Mouse (Mus musculus): Measurements from ENCODE around the gene Ehd3.

Ehd3 gene

DNA sequence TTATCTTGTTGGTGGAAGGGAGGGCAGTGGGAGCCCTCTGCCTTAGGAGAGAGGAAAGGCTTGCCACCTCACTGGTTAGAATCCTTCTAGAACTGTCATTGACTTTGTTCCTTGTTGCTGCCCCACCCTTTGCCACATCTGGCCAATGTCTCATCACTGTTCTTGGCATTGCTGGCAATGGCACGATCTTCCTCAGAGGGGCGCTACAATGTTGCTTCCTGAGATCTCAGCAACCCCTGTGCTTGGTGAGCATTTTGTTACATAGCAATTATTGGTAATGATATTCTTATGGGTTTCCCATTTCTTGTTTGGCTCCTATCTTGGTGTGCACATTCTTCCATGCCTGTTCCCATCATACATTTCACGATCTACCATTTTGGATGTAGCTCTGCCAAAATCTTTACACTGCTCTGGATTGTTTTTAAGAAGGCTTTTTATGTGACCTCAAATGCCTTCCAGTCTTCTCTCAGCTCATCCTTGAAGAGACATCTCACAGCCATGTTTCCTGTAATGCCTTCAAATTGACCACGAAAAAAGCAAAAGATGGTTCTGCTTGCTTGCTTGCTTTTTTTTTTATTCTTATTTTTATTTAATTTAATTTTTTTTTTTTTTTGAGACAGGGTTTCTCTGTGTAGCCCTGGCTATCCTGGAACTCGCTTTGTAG lies at the start of gene Ehd3:
Ehd3 (plus strand) TSS at position 614 of the 664 bp plus-strand sequence.
- ChIA-PET CTCF (interaction anchor here in 1 of 4 experiments (0.6 kb wide), 1 partner anchor 1686 kb away, joined by 3 read pairs; no protein-coding TSS in a partner anchor), POLR2A (no interaction called here)

DNA sequence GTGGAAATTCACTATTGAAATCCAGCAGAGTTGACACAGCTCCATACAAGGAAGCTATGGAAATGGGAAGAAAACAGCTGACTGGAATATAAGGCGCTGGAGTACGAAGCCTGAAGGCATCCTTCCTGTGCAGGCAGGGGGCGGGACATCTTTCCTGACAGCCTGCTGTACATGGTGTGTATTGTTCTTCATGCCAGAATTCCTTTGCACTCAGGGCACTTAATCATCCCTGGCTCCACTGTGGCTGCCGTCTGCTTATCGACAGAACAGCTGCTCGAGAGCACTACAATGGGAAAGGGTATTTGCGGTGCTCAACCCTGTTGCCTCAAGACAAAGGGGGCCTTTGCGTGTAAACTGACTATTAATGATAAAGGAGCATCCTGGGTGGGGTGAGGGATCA lies 33.0 kb upstream of the Ehd3 start:
- CTCF ChIA-PET: no interaction called here
- POLR2A ChIA-PET: no interaction called here

DNA sequence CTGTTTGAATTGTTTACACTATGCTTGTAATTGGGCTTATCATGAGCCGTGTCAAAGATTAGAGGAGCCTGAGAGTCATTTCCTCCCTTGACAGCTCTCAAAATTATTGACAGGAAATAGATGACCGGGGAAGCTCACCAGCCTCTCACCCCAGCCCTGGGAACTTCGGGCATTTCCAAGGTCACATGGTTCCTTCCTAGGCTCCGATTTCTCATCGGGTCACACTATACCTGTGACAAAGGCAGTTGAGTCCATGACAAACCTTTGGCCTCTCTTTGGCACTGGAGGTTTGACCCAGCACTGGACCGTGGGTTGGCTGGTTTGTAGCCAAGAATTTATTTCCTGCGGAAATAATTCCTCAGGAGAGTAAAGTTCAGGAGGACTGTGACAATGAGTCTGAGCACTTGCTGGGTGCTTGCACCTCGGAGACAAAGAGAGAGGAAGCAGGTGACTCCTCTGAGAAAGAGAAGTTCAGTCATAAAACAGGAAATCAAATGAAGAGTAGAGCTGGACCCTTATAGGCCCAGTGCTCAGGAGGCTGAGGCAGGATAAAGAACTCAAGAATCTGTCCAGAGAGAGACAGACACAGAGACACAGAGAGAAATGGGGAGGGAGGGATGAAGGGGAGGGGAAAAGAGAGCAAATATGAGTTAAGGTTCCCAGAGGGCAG lies 17.2 kb upstream of the Ehd3 start:
- POLR2A ChIA-PET: no interaction called here
- CTCF ChIA-PET: no interaction called here

DNA sequence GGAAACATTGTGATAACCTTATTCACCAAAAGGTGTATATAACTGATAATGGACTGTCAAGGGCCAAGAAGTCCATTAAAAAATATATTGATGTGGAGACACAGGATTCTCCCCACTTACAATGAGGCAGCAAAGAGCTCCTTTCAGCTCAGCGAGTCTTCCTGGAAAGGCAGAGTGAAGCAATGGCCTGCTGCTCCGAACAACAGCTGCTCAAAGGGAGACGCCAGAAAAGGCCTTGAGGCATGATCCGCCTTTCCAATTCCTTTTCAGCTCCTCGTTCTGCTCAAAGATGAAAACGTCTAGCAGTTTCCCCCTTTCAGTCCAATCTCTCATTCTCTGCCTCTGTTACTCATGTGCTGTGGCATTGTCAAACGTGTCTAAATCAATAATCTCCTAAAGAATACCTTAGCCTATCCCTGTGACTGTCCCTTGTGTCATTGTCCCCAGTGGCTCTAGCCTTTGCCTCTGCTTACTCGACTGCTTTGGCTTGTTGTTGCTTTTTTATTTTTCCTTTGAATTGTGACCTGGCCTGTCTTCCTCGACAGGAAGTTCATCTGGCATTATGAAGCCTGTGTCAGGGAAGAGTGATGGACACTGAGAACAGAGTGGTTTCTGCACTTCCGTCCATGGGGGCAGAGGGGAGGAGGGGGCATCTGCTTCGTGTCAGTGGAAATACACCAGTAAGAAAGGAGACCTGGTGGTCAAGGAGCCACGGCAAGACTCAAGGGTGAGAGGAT lies 13.5 kb upstream of the Ehd3 start:
- CTCF ChIA-PET: no interaction called here

DNA sequence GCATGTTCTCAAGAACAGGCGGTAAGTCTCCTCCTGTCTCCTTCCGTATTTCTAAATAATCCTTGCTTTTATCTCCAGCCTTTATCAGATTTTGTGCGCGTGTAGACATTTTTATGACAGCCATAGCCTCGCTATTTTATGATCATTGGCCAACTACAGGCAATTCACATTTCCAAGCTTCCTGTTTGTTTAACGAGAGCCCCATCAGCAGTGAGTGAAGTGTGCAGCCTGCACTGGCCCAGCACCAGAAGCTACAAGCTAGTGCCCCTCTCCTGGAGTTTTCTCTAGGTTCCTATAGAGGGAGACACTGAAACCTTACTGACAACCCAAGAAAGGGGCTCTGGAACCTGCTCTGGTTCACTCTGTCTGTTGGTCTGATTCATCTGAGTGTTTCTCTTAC lies 7.1 kb upstream of the Ehd3 start:
- ChIA-PET CTCF (interaction anchor here in 1 of 4 experiments (0.7 kb wide), 1 partner anchor 157 kb away, joined by 3 read pairs; no protein-coding TSS in a partner anchor), POLR2A (no interaction called here)

More for the DNA sequence above, 13.5 kb upstream of the Ehd3 start:
- POLR2A ChIA-PET: interaction anchor here in 1 of 4 experiments (0.6 kb wide), 1 partner anchor 511 kb away, joined by 3 read pairs; no protein-coding TSS in a partner anchor

DNA sequence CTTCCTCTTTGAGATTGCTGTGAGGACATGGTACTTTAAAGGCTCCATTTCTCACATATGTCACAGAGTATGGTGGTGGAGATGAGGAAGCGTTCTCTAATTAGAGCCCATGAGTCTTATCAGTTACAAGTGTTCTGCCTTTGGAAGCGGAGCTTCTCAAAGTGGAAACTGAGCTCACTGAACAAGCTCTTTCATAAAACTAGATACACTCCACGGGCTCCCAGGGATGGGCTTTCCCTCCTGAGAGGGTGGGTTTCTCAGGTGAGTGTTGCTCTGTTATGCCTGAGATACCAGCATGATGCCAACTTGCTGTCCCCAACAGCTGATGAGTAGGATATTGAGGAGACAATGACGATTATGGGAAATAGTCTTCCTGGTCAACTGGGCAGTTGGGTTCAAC lies 6.2 kb upstream of the Ehd3 start:
- CTCF ChIA-PET: interaction anchor here in 1 of 4 experiments (0.5 kb wide), 1 partner anchor 458 kb away, joined by 3 read pairs; no protein-coding TSS in a partner anchor
- POLR2A ChIA-PET: no interaction called here

DNA sequence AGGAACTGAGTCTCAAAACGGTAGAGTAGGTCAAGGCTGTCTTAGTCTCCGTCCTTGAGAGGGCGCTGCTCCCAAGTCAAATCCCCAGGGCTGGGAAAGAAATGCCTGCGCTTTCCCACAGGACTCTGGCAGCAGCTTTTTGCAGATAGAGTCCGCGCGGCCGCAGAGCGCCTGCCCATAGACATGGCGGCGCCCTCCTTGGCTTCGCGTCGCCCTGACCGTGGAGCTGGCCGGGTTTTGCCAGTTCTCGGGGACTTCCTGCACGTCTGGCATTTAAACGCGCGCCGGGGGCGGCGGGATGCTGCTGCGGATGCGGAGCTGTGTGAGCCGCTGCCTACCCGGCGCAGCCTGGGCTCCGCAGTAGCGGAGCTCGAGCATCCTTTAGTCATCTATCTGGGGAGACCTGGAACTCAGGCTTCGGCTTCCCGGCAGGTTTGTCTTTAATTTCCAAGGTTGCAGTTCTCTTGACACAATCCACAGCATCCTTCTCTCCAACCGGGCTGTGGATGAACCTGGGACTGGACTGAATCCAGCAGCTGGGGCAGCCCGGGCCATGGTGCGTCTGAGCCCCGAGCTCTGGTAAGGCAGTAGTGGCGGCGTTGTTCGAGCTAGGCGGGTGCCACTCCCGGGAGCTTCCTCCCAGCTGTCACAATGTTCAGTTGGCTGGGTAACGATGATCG lies 798 bp downstream of the Ehd3 start:
- ChIA-PET POLR2A (interaction anchor here in 1 of 4 experiments (0.6 kb wide), 1 partner anchor 502 kb away, joined by 3 read pairs; no protein-coding TSS in a partner anchor), CTCF (interaction anchor here in 3 of 4 experiments (0.6 to 1.3 kb wide), 7 partner anchors 9 to 687 kb away, joined by 3 to 4 read pairs (median 3); no protein-coding TSS in a partner anchor)

DNA sequence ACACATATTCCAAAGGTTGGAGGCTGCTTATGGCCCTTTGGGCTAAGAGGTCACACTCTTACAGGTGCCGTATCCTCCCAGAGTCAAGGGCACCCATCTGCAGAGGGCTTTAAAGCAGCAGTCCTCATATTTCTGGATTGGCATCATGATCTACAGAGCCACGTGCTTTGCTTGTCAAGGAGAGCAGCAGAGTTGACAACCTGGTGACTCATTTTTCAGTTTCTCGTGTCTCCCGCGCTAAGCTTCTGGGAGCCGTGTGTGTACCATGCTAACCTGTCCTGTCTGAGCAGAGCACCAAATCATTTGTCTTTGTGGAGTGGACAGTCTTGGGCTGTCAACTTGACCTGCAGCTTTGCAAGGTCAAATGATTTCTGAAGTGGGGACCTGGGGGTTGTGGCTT lies 2.4 kb downstream of the Ehd3 start:
- POLR2A ChIA-PET: interaction anchor here in 1 of 4 experiments (0.6 kb wide), 1 partner anchor 1345 kb away, joined by 3 read pairs; no protein-coding TSS in a partner anchor
- CTCF ChIA-PET: no interaction called here

DNA sequence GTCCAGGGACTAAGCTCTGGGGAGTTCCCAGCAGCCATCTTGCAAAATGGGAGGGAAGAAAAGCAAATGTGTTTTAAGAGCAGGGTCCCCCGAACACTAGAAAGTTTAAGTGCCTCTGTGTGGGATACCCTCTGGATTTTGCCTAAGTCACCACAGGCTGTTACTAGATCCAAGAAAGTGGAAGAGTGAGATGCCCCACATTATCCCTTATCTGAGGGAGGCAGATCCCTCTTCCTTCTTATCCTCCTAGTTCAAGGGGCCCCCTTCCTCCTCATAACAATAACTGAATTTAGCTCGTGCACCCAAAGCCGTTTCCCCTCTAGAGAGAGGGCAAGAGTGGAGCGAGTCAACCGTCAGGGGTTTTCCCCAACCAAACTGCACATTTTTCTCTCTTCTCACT lies 3.3 kb downstream of the Ehd3 start:
- ChIA-PET CTCF (no interaction called here), POLR2A (interaction anchor here in 1 of 4 experiments (0.6 kb wide), 1 partner anchor 1346 kb away, joined by 3 read pairs; no protein-coding TSS in a partner anchor)

DNA sequence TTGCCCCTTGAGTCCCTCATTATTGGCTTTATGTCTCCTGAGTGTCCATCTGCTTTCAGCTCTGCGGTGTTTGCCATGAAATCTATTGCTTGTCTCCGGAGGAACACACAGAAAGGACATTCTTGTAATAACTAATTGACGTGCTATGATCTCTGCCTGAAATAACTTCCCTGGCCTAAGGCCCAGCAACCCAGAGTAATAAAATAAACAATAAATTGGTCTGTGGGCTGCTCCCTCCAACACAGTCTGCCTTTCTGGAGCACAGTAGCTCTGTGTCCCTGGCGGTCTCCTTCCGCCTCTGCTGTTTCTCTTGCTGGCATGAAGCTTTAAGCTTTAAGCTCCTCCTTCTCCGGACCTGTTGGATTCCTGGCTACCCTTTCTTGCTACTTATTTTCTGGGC lies 4.5 kb downstream of the Ehd3 start:
- POLR2A ChIA-PET: no interaction called here
- CTCF ChIA-PET: no interaction called here

DNA sequence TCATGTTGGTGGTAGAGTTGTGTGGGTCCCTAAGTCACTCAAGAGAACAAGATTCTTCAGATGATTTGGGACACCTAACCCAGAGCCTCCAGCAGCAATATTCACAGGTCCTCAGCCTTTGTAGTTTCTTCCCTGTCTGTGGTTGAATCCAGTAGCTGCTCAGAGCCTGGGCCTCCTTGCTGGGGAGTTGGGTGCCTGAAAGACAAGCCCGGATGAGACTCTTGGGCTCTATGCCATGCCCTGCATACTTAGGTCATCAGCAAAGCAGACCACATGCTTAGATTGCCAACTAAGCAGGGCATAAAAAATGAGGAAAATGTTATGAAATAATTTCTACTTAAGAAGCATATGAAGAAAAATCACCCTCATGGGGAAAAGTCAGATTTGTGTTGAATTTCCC lies 6.9 kb downstream of the Ehd3 start:
- ChIA-PET POLR2A (no interaction called here), CTCF (no interaction called here)

DNA sequence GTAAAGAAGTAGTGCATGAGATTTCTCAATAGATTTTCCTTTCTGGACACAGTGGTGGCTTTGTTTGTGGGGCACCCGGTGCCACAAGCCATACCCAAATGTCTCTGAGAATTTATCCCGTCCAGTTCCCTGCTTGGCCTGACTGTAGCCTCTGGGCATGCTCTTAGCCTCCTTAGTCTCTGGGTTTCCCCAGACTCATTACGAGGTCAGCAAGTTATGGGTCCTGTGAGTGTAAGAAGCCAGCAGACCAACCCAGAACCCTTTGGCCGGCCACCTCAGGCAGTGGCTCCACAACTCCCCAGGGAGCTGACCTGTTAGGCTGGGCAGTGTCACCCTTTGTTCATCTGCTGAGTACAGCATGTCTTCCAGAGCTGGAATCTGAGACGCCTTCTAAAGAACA lies 7.6 kb downstream of the Ehd3 start:
- ChIA-PET POLR2A (no interaction called here), CTCF (no interaction called here)

DNA sequence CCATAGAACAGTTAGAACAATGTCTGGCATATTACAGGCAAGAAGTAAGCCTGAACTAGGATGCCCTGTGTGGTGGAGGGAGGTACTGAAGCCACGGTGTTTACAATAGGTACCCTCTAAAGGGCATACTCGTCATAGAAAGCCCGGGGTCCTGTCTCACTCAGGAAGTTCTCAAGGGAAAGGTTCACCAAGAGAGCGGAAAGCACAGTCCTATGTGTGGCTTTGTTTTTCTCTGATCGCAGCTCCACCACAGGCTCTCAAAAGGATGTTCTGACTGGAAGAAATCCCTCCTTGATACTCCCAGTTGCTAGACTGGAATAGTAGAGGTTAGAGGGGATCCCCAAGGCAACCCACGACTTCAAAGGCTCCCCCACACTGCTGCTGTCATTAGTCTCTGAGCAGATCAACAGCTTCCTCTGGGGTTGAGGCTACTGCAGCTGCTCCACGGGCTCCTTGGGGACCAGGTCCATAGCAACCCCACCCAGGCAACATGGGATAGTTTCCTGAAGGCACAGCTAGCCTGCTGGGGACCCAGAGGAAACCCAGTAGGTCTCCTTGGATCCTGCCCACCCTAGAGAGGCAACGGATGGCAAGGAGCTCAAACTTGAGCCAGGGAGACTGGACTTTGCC lies 9.2 kb downstream of the Ehd3 start:
- ChIA-PET POLR2A (no interaction called here), CTCF (interaction anchor here in 1 of 4 experiments (1.0 kb wide), 1 partner anchor 8 kb away, joined by 3 read pairs; no protein-coding TSS in a partner anchor)

DNA sequence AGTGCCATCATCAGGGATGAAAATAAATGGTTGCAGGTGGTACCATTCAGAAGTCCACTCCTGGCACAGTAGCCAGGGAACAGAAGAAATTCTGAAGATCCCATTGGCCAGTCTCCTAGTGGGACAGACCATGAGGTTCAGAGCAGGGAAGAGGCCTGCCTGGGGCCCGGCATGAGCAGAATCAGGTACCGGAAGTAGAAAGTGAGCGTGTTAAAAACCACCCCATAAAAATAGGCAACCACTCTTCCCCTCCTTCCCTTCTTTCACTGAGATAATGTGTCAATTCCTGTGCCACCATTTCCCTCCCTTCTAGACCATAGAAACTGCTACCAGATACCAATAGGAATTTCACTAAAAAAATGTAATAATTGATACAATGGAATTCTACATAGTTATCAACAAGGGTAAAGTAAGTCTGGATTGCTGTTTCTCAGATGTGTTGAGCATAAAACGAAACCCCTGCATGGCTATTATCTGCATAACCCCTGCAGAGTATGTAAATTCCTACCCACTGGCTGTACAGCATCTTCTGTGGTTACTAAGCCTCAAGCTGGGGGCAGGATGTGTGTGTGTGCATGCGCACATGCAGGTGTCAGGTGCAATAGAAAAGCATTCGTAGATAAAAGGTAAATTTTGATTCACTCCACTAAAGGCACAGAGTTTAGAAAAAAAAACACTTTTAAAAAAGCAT lies 10.7 kb downstream of the Ehd3 start:
- CTCF ChIA-PET: no interaction called here

DNA sequence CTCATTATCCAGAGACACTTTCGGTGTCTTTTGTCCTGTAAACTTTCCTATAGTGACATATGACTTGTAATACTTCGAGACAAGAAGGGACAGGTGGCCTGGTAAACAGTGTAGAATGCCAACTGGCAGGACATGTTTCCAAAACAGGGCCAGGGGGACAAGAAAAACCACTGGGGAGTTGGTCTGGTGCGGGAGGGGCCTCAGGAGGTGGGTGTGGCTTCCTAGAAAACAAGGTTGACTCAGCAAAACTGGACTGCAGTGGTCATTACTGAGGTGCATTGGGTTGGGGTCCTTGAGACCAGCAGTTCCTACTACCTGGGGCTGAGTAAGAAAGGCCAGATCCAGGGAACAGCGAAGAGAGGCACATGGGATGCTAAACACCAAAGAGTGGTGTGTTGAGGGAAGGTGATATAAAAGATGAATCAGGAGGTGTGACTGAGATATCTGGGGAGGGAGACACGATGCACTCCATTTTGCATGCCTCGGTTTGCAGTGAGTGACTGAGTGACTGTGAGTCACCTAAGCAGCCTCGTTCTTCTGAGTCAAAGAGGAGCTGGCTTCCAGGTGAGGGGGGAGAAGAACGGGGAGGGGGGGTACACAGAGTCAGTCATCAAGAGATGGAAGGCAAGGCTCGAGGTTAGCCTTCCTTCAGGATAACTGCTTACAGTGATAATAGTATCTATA lies 13.9 kb downstream of the Ehd3 start:
- ChIA-PET CTCF (no interaction called here), POLR2A (interaction anchor here in 1 of 4 experiments (0.7 kb wide), 1 partner anchor 10 kb away, joined by 3 read pairs; no protein-coding TSS in a partner anchor)

More for the DNA sequence above, 10.7 kb downstream of the Ehd3 start:
- POLR2A ChIA-PET: no interaction called here

DNA sequence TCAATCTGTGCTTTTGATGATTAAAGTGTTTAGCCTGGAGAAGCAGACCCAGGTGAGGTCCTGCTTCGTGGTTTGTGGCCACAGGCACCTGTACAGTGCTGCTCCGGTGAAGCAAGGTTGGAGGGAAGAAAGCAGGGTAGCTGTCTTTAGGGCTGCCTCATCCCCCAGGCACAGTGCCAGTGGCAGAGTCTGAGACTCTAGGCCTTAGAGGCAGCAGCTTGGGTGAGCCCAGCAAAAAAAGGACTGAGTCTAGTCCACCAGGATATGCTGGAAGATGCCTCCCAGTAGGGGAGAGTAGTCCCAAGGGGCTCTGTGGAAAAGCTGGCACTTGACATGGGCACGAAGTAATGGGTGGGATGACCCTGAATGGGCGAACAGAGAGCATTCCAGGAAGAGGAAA lies 15.0 kb downstream of the Ehd3 start:
- ChIA-PET POLR2A (no interaction called here), CTCF (interaction anchor here in 1 of 4 experiments (0.6 kb wide), 1 partner anchor 745 kb away, joined by 3 read pairs; no protein-coding TSS in a partner anchor)

DNA sequence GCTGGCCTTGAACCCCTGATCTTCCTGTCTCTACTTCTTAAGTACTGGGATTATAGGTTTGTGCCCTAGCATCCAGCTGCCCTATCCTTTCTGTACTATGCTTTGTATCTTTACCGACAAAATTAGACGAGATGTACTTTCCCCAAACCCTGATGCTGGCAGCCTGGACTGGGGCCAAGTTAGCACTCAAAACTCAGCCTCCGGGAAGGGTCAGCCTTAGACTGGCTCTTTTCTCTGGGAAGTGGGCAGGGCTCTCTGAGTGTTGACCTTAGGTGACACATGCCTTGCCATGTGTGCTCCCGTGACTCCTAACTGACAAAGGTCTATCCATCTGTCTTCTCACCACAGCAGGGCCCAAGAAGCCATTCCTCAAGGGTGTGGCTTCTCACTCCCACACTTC lies 16.8 kb downstream of the Ehd3 start:
- POLR2A ChIA-PET: no interaction called here
- CTCF ChIA-PET: no interaction called here

DNA sequence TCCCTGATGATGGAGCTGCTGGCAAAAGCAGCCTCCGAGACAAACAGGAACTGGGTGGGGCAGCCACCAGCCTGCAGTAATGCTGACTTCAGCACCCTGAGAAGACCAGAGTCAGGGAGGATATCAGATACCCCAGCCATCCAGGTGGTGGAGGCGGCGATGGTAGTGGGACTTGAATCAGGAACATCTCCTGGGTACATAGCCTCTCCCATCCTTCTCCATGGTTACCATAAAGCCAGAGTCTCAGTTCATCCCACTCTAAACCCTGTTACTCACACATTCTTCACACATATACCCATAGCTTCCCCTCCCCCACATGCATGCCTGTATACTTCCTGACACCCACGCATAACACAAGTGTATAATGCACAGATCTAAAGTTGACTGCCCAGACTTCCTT lies 18.3 kb downstream of the Ehd3 start:
- ChIA-PET POLR2A (no interaction called here), CTCF (no interaction called here)

Data from embryonic stem cell, embryonic (primary cell).